Mouse (Mus musculus) hindbrain, postnatal 0 days (tissue): ENCODE measurements around the gene Prcp. TPM values are rescaled to one million over a fixed set of nuclear protein-coding genes. Genes with fewer than 3 reads are reported as not detected.

Experiments used
- ATAC-seq: fragments of 200-750 bp; cut with Nextera tagmentation; 2 replicates; pipeline ENCODE4 v1.8.0; 2017; ENCODE audit warnings: mild to moderate bottlenecking, moderate TSS enrichment, moderate library complexity
- DNase-seq: peaks from one replicate; pipeline ENCODE4 v3.0.0-alpha.2; 2015; ENCODE audit warnings: low spot score
- H3K27ac ChIP-seq: fragments of 300-500 bp; sonication (generic); 2 replicates; pipeline ENCODE4 v1.5.1; 2014; ENCODE audit warnings: mild to moderate bottlenecking
- H3K27me3 ChIP-seq: fragments of 300-500 bp; sonication (generic); 2 replicates; pipeline ENCODE4 v1.6.1; 2014; ENCODE audit warnings: low read length, mixed read lengths; ENCODE audit not compliant: insufficient read depth
- H3K36me3 ChIP-seq: fragments of 300-500 bp; sonication (generic); 2 replicates; pipeline ENCODE4 v1.6.1; 2014; ENCODE audit warnings: low read length, mixed read lengths; ENCODE audit not compliant: insufficient read depth
- H3K4me1 ChIP-seq: fragments of 300-500 bp; sonication (generic); 2 replicates; pipeline ENCODE4 v1.6.1; 2014; ENCODE audit warnings: antibody characterized with exemption, low read length, mixed read lengths; ENCODE audit not compliant: insufficient read depth
- H3K4me2 ChIP-seq: fragments of 300-500 bp; sonication (generic); 2 replicates; pipeline ENCODE4 v1.6.1; 2014; ENCODE audit warnings: low read depth, mild to moderate bottlenecking, low read length, moderate library complexity, mixed read lengths
- H3K4me3 ChIP-seq: fragments of 300-500 bp; sonication (generic); 2 replicates; pipeline ENCODE4 v1.5.1; 2014; ENCODE audit warnings: low read length
- H3K9ac ChIP-seq: fragments of 300-500 bp; sonication (generic); replicated peaks from 2 replicates; pipeline ENCODE4 v1.6.1; 2014; ENCODE audit warnings: mild to moderate bottlenecking, low read length, moderate library complexity, mixed read lengths
- H3K9me3 ChIP-seq: fragments of 300-500 bp; sonication (generic); 2 replicates; pipeline ENCODE4 v1.6.1; 2016; ENCODE audit warnings: low read length, mixed read lengths
- CTCF ChIP-seq: IDR thresholded peaks from 2 replicates; pipeline ENCODE4 v1.5.1; 2016; ENCODE audit warnings: antibody characterized with exemption, control low read depth, low read depth
- WGBS: fragments of 180-500 bp; shearing (Covaris S2); extraction: QIAGEN DNeasy Blood & Tissue Kit; methylation state at CpG from one replicate; pipeline ENCODE4 v1.1.7; 2014; 5-methylcytosine and 5-hydroxymethylcytosine counted together
- polyA plus RNA-seq: library from polyadenylated mRNA; unstranded; fragments of >200 nt; fragmentation: Nextera tagmentation; extraction: Ambion mirVana; gene quantifications from 2 replicates; pipeline ENCODE4 v1.2.1, GENCODE M21; 2015
- total RNA-seq: library from RNA; depleted of rRNA; stranded (reverse); fragments of >200 nt; gene quantifications from 2 replicates; pipeline ENCODE4 v1.2.3, GENCODE M21; 2014

Gene Prcp
- total and polyA plus RNA-seq, 2 experiments from 2014 or later: 14.3 to 19.2 TPM

DNA sequence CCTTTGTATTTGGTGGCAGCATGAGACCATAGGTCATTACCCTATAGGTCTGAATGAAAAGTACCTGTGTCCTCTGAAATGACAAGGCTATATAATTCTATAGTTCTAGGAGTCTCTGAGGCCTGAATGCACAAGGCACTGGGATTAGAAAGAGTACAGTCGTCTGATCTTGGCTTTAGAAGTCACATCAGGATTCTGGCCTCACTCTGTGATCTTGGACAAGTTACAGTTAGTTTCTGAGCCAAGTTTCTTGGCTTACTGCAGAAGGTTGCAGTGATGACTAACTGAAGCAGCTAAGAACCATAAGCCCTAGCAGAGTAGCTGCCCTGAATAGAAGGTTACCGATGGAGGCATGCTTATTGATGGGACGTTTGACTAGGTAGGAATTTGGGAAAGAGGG lies 1.8 kb downstream of the Prcp start:
- no peak for ATAC-seq
- peak overlapping the region; percentile 64 for H3K4me2 ChIP-seq
- H3K9ac ChIP-seq: no peak overlapping the region
- WGBS: 28% methylated on average over 3 of the region's 3 CpGs
- TF ChIP-seq CTCF: no peak
- H3K36me3 ChIP-seq: no peaks in the 10 kb centered on the region
- DNase-seq: peak; percentile 65
- no peak overlapping the region; the same call in 1 of the 2 replicates for H3K27ac ChIP-seq
- H3K27me3 ChIP-seq: no peaks in the 10 kb centered on the region
- no peak overlapping the region for H3K4me3 ChIP-seq
- no peaks in the 10 kb centered on the region for H3K9me3 ChIP-seq
- H3K4me1 ChIP-seq: no peaks in the 10 kb centered on the region; the same call in 1 of the 2 replicates

DNA sequence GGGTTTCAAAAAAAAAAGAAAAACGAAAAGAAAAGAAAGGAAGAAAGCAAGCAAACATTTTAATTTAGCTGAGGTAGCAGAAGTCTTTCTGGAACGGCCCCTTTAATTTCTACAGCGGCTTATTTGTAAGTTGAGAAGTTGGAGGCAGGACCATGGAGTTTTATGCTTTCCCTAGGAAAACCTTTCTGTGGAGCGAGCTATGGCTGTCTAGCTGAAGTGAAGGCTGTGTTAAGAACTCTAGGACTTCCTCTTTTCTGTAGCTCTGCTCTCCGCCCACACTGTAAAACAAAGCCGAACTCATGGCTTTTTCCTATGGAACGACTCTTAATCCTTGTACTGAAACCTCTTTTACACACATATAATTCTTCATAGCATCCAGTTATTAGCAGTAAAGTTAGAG lies 2.3 kb downstream of the Prcp start:
- peak overlapping the region; percentile 64 for H3K4me2 ChIP-seq
- no peak for DNase-seq
- H3K36me3 ChIP-seq: no peaks in the 10 kb centered on the region
- H3K9me3 ChIP-seq: no peaks in the 10 kb centered on the region
- H3K9ac ChIP-seq: no peak overlapping the region; the same call in 1 of the 2 replicates
- peak overlapping the region; percentile 1; the same call in 1 of the 2 replicates for H3K4me3 ChIP-seq
- ATAC-seq: no peak
- H3K27me3 ChIP-seq: no peaks in the 10 kb centered on the region
- H3K27ac ChIP-seq: no peak overlapping the region
- TF ChIP-seq CTCF: no peak
- 48% methylated on average over 7 of the region's 7 CpGs for WGBS
- no peaks in the 10 kb centered on the region; the same call in 1 of the 2 replicates for H3K4me1 ChIP-seq

DNA sequence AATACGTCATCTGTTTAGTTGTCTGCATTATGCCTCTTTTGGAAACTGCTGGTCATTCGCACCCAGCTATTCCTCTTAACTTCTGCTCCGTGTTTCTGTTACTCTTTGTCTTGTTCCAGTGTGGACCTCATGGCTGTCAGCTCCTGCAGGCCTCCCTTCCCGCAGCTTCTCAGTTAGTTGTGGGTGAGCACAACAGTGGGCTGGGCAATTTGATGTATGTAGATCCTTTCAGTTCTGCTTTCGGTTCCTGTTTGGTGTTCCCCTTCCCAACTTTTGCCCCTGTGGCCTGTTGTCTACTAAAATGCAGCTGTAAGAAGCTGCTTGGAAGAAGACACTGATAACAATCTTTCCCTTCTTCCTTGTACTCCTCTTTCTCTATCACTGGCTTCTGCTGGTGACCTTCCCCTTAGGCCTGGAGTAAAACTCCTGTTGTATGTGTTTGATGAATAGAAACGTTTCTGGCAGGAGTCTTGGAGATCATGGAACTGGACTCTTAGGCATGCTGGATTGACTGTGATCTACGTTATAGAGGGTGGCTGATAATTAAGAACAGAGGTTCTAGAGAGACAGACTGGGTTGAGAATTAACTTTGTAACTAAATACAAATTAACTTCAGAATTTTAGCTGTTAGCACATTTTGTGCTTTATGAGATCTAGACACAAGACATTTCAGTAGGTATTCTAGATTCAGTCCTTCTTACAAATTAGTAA lies 4.5 kb downstream of the Prcp start:
- 88% methylated on average over 7 of the region's 7 CpGs for WGBS
- no peak for DNase-seq
- no peak for TF ChIP-seq CTCF

GRCm38 (mm10) chr7:92883850-92884716 lies 9.8 kb downstream of the Prcp start:
- no peak overlapping the region for H3K27ac ChIP-seq
- no peak for ATAC-seq
- no peak for TF ChIP-seq CTCF

More for the DNA sequence above, 4.5 kb downstream of the Prcp start:
- no peaks in the 10 kb centered on the region for H3K4me1 ChIP-seq
- no peaks in the 10 kb centered on the region for H3K9me3 ChIP-seq
- no peak overlapping the region for H3K4me3 ChIP-seq
- H3K9ac ChIP-seq: no peak overlapping the region
- H3K27ac ChIP-seq: no peak overlapping the region
- ATAC-seq: no peak
- no peak overlapping the region for H3K4me2 ChIP-seq
- H3K36me3 ChIP-seq: no peaks in the 10 kb centered on the region
- H3K27me3 ChIP-seq: no peaks in the 10 kb centered on the region

DNA sequence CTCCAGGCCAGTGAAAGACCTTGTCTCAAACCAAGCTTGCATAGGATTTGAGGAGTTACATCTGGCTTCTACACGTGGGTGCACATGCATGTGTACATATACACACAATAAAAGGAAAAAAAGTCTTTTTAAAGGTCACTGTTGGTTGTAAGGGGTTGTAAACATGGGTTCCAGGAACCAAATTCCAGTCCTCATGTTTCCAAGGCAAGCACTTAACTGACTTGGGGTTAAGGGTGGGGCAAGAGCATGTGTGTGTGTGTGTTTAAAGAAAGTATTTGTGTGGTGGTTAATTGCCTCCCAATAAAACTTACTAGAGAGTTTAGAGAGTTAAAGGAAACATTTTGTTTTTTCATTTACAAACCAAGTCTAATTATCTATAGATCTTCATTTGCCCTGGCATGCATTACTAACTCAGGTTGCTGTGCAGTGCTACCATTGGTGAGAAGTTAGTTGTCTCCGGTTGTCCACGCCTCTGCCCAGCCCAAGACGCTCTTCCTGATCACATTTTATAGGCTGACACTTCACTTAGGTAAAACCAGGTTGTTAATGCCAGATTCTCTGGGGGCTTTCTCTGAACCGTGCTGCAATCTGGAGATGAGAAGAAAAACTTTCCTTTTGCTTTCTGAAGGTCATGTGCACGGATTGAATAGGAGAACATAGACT lies 10.9 kb downstream of the Prcp start:
- no peak overlapping the region for H3K4me3 ChIP-seq
- no peaks in the 10 kb centered on the region for H3K27me3 ChIP-seq
- H3K9me3 ChIP-seq: no peaks in the 10 kb centered on the region
- no peak for TF ChIP-seq CTCF
- WGBS: 88% methylated on average over 6 of the region's 6 CpGs
- no peaks in the 10 kb centered on the region for H3K4me1 ChIP-seq
- no peak for ATAC-seq
- no peak overlapping the region for H3K27ac ChIP-seq
- no peak overlapping the region for H3K4me2 ChIP-seq
- no peak for DNase-seq
- H3K9ac ChIP-seq: no peak overlapping the region
- no peaks in the 10 kb centered on the region for H3K36me3 ChIP-seq

More at GRCm38 (mm10) chr7:92883850-92884716, 9.8 kb downstream of the Prcp start:
- no peaks in the 10 kb centered on the region for H3K36me3 ChIP-seq
- no peaks in the 10 kb centered on the region for H3K9me3 ChIP-seq
- DNase-seq: no peak
- 82% methylated on average over 9 of the region's 9 CpGs for WGBS
- no peaks in the 10 kb centered on the region for H3K4me1 ChIP-seq
- H3K9ac ChIP-seq: no peak overlapping the region
- no peaks in the 10 kb centered on the region for H3K27me3 ChIP-seq
- no peak overlapping the region for H3K4me2 ChIP-seq
- H3K4me3 ChIP-seq: no peak overlapping the region

- Histone ChIP-seq H3K36me3 (no peaks in the 10 kb centered on the region), H3K27me3 (no peaks in the 10 kb centered on the region), H3K4me1 (no peaks in the 10 kb centered on the region), H3K27ac (no peak overlapping the region), H3K4me3 (no peak overlapping the region), H3K9me3 (no peaks in the 10 kb centered on the region), H3K4me2 (no peak overlapping the region), H3K9ac (no peak overlapping the region)
- ATAC-seq (no peak), DNase-seq (no peak)
- no peak for TF ChIP-seq CTCF
- WGBS: 88% methylated on average over 7 of the region's 7 CpGs
Observed at GRCm38 (mm10) chr7:92886801-92887200, 12.5 kb downstream of the Prcp start.
